Mouse (Mus musculus) embryonic facial prominence, embryonic 12.5 days (tissue): ENCODE results near the gene Ust. TPM values are rescaled to one million over a fixed set of nuclear protein-coding genes. Genes with fewer than 3 reads are reported as not detected.

Experiments
- ATAC-seq: fragments of 200-750 bp; cut with Nextera tagmentation; 2 replicates; pipeline ENCODE4 v1.8.0; 2017; ENCODE audit not compliant: insufficient number of reproducible peaks, insufficient read depth, low FRiP score, low TSS enrichment
- H3K27ac ChIP-seq: fragments of 300-500 bp; sonication (generic); 2 replicates; pipeline ENCODE4 v1.5.1; 2016; ENCODE audit warnings: mild to moderate bottlenecking
- H3K27me3 ChIP-seq: fragments of 300-500 bp; sonication (generic); 2 replicates; pipeline ENCODE4 v1.6.1; 2016; ENCODE audit warnings: mild to moderate bottlenecking, moderate library complexity
- H3K36me3 ChIP-seq: fragments of 300-500 bp; sonication (generic); 2 replicates; pipeline ENCODE4 v1.6.1; 2016; ENCODE audit warnings: mild to moderate bottlenecking
- H3K4me1 ChIP-seq: fragments of 300-500 bp; sonication (generic); 2 replicates; pipeline ENCODE4 v1.6.1; 2016
- H3K4me2 ChIP-seq: fragments of 300-500 bp; sonication (generic); replicated peaks from 2 replicates; pipeline ENCODE4 v1.6.1; 2016; ENCODE audit warnings: mild to moderate bottlenecking, moderate library complexity
- H3K4me3 ChIP-seq: fragments of 300-500 bp; sonication (generic); 2 replicates; pipeline ENCODE4 v1.5.1; 2016; ENCODE audit warnings: mild to moderate bottlenecking
- H3K9ac ChIP-seq: fragments of 300-500 bp; sonication (generic); 2 replicates; pipeline ENCODE4 v1.6.1; 2016; ENCODE audit warnings: mild to moderate bottlenecking, moderate library complexity
- H3K9me3 ChIP-seq: fragments of 300-500 bp; sonication (generic); 2 replicates; pipeline ENCODE4 v1.6.1; 2016; ENCODE audit warnings: mild to moderate bottlenecking, moderate library complexity
- WGBS: fragments of 180-500 bp; shearing (Covaris S2); methylation state at CpG from one replicate; pipeline ENCODE4 v1.1.7; 2016; 5-methylcytosine and 5-hydroxymethylcytosine counted together
- polyA plus RNA-seq: library from polyadenylated mRNA; unstranded; fragments of >200 nt; fragmentation: Nextera tagmentation; extraction: Ambion mirVana; gene quantifications from 2 replicates; pipeline ENCODE4 v1.2.1, GENCODE M21; 2016

Gene Ust
- polyA plus RNA-seq, 1 experiment from 2014 or later = 7.3 TPM

DNA sequence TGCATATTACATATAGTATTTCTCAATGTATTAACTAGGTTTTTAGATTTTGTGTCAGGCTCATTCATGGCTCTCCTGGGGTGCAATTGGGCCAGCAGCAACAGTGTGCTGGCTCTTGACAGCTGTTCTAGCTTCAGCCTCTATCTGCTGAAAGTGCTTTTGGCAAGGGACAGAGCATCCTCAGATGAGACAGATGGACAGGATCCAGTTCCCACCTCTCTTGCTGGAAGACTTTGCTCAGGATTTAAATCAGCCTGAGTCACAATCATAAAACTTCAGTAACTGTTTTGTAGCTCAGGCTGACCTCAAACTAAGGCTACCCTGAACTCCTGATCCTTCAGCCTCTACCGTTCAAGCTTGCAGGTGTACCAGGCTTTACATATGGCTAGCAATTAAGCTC lies 219.5 kb downstream of the Ust start:
- no peak overlapping the region for H3K4me3 ChIP-seq
- no peaks in the 10 kb centered on the region for H3K36me3 ChIP-seq
- H3K4me2 ChIP-seq = no peak overlapping the region
- no peak overlapping the region for H3K9ac ChIP-seq
- no peak for ATAC-seq
- no peaks in the 10 kb centered on the region for H3K4me1 ChIP-seq
- H3K27ac ChIP-seq = no peak overlapping the region
- no peaks in the 10 kb centered on the region for H3K9me3 ChIP-seq
- WGBS = 86% methylated on average over 1 of the region's 1 CpGs
- H3K27me3 ChIP-seq = no peaks in the 10 kb centered on the region

DNA sequence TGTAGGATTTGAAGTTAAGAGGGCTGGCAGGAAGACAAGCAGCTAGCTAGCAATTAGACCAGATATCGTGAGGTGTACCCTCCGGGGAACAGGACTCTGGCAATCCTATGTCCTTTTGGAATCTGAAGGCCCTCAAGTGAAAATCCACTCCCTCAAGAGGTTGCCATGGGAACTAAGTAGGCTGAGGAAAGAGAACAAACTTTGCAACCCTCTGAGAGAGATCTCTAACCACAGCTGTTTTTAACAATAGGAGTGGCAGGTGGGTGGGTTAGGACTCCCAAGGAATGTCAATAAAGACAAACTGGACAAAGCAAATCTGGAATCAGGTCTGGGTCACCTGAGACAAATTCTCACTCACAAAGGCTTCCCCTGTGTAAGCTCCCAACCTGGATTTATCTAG lies 221.4 kb downstream of the Ust start:
- ATAC-seq = no peak
- no peak overlapping the region for H3K4me2 ChIP-seq
- no peak overlapping the region for H3K27ac ChIP-seq

DNA sequence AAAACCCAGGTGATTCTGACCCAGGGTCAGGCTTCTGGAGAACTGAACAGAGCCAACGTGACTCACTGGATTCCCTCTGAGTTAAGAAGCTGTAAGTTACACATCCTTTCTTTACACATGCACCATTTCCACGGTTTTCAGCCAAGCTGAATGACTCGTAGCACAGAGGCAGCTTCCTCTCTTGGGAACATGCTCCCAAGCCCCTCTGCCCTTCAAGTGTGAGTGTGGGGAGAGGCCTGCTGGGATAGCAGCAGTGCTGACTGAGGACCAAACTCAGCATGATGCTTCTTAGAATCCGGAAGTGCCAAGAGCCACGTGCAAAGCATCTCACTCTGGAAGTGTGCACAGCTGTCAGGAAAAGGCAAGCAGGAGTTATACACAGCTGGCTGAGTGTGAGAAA lies 228.0 kb downstream of the Ust start:
- H3K27ac ChIP-seq = no peak overlapping the region
- ATAC-seq = no peak

More for the DNA sequence above, 221.4 kb downstream of the Ust start:
- Histone ChIP-seq H3K9ac (no peak overlapping the region), H3K4me1 (no peaks in the 10 kb centered on the region), H3K9me3 (no peaks in the 10 kb centered on the region), H3K27me3 (no peaks in the 10 kb centered on the region), H3K4me3 (no peak overlapping the region), H3K36me3 (no peaks in the 10 kb centered on the region)
- 56% methylated on average over 2 of the region's 2 CpGs for WGBS

DNA sequence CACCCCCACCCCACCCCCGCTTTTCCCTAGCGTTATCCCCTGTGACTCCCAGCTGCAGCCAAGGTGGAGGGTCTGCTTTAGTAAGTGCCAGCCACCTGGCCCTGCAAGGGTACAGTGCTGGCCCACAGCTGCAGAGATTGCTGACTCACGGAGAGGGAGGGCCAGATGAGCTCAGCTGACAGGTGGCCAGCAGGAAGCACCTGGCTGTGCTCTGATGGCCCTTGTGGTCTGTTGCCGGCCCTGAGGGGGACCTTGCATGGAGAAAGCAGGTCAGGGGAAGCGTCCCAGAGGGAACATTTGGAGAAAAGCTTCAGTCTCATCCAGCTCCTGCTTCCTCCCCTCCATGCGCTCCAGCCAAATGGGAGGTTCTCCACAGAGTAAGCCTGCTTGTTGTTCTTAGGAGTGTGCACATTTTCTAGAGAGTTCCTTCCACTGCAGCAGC lies 231.3 kb downstream of the Ust start:
- 0 out of 2 replicates have a peak, but pooled peaks cover 6% of the 10 kb centered on the region for H3K4me1 ChIP-seq
- no peak overlapping the region for H3K4me3 ChIP-seq
- H3K4me2 ChIP-seq = no peak overlapping the region
- WGBS = 12% methylated on average over 6 of the region's 6 CpGs
- no peak overlapping the region for H3K27ac ChIP-seq
- ATAC-seq = peak; percentile 37; the same call in 1 of the 2 replicates
- no peaks in the 10 kb centered on the region for H3K9me3 ChIP-seq
- no peaks in the 10 kb centered on the region for H3K27me3 ChIP-seq
- no peaks in the 10 kb centered on the region for H3K36me3 ChIP-seq
- 0 out of 2 replicates have a peak overlapping the region, but pooled peaks have one; percentile 10 for H3K9ac ChIP-seq

More for the DNA sequence above, 228.0 kb downstream of the Ust start:
- 0 out of 2 replicates have a peak, but pooled peaks cover 6% of the 10 kb centered on the region for H3K4me1 ChIP-seq
- no peak overlapping the region for H3K4me2 ChIP-seq
- no peaks in the 10 kb centered on the region for H3K27me3 ChIP-seq
- no peaks in the 10 kb centered on the region for H3K36me3 ChIP-seq
- no peaks in the 10 kb centered on the region for H3K9me3 ChIP-seq
- H3K4me3 ChIP-seq = no peak overlapping the region
- WGBS = 50% methylated on average over 5 of the region's 5 CpGs
- no peak overlapping the region for H3K9ac ChIP-seq

DNA sequence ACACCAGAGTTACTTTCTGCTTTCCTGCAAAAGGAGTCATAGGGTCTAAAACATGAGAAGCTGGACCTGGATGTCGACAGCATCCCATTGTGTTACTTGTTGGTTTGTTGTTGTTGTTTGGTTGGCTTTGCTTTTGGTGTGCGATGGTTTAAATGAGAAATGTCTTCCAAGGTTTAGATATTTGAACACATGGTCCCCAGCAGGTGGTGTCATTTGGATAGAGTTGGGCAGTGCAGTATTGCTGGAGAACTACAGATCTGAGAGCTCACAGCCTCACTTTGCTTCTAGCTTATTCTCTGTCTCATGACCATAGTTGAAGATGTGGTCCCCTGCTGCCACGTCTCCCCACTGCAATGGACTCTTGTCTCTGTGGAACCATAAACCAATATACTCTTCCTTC lies 234.6 kb downstream of the Ust start:
- Histone ChIP-seq H3K9ac (no peak overlapping the region), H3K4me2 (no peak overlapping the region), H3K4me3 (no peak overlapping the region), H3K9me3 (no peaks in the 10 kb centered on the region), H3K36me3 (no peaks in the 10 kb centered on the region), H3K27ac (no peak overlapping the region), H3K27me3 (no peaks in the 10 kb centered on the region), H3K4me1 (0 out of 2 replicates have a peak, but pooled peaks cover 6% of the 10 kb centered on the region)
- WGBS = 91% methylated on average over 3 of the region's 3 CpGs
- ATAC-seq = no peak

DNA sequence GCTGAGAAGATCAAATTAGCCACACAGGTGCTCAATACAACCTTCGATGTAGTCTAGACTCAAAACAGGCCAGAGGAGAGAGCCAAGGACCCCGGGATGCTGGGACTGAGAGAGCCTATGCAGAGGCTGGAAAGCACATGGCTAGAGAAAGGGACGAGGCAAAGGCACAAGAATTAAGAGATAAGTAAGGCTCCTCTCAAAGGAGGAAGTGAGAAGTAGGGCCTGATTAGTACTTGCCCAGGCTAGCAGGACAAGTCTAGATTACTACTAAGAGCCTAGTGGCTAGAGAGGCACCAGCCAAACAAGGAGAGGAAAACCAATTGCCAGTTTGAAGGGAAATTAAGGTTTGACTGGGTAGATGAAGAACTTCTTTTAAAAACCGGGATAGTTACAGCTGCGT lies 241.5 kb downstream of the Ust start:
- Histone ChIP-seq H3K9me3 (no peaks in the 10 kb centered on the region), H3K4me2 (no peak overlapping the region), H3K36me3 (no peaks in the 10 kb centered on the region), H3K4me1 (no peaks in the 10 kb centered on the region), H3K27me3 (no peaks in the 10 kb centered on the region), H3K4me3 (no peak overlapping the region), H3K27ac (no peak overlapping the region), H3K9ac (no peak overlapping the region)
- no peak for ATAC-seq
- WGBS = 73% methylated on average over 5 of the region's 5 CpGs

DNA sequence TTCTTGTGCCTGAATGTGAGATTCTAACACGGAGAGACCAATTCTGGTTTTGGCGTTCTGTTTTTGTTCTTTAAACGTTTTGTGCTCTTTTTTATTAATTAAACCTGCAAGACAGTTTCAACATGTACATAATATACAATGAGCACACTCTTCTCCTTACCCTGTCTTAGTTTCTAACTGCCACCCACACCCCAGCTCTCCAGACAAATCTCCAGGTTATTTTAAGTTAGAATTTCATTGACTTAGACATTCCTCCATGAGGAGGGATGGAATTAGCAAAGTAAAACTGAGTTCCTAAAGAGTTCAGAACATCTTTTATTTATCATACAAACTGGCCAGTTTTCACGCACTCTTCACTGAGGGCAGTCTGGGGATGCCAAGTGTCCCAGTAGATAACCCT lies 248.9 kb downstream of the Ust start:
- no peaks in the 10 kb centered on the region for H3K4me1 ChIP-seq
- H3K27me3 ChIP-seq = no peaks in the 10 kb centered on the region
- H3K36me3 ChIP-seq = no peaks in the 10 kb centered on the region
- no peaks in the 10 kb centered on the region for H3K9me3 ChIP-seq
- no peak overlapping the region for H3K4me3 ChIP-seq
- no peak for ATAC-seq
- H3K9ac ChIP-seq = no peak overlapping the region
- H3K4me2 ChIP-seq = no peak overlapping the region
- H3K27ac ChIP-seq = no peak overlapping the region
- WGBS = 85% methylated on average over 4 of the region's 4 CpGs

DNA sequence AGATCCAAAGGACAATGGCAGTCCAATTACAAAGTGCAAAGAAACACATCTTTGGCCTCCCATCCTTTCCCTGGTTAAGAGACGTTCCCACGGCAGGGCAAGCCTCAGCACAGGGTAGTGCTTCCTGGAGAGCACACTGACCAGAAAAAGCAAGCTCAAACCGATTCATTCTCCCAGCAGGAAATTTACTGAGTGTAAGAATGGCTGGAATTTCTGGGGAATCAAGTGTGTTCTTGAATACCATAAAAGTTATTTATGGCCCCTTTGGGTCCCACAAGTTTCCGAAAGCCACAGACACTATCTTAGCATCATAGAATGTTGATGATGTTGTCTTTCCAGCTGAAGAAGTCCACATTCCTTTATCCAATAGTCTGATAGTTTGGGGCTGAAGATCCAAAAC lies 258.9 kb downstream of the Ust start:
- no peak for ATAC-seq
- WGBS = 56% methylated on average over 4 of the region's 4 CpGs
- Histone ChIP-seq H3K36me3 (no peaks in the 10 kb centered on the region), H3K27me3 (no peaks in the 10 kb centered on the region), H3K4me2 (no peak overlapping the region), H3K9me3 (no peaks in the 10 kb centered on the region), H3K4me3 (no peak overlapping the region), H3K27ac (no peak overlapping the region), H3K4me1 (no peaks in the 10 kb centered on the region), H3K9ac (no peak overlapping the region)

DNA sequence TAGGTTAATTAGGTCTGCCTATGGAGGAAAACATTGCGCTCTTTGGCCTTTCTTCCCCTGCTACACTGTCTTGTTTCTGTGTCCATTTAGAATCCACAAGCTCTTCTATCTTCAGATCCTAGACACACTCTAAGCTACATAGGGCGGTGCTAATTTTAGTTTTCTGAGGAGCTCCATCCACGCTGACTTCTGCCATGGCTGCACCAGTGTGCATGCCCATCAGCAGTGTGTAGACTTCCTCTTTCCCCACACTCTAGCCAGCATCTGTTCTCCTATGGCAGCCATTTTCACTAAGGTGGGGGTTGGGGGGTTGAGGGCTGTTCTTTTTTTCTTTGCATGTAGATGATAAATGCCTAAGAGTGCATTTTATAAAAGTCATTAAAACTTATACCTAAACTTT lies 268.6 kb downstream of the Ust start:
- ATAC-seq = no peak

DNA sequence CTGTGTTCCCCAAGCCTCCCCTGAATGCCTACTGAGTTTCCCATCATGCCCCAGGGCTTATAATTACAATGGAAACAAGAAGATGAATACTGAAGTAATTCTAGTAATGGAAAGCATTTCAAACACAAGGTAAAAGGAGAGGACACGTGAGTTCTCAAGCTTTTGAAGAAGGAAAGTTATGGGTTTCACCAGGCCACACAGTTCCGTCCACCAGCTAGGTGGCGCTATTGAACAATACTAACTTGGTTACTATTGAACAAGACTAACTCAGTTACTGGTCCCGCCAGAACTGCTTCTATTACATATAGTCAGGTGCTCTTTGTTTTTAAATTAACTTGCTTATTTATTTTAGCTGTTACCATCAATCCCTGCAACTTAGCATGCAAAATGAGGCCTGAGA lies 276.3 kb downstream of the Ust start:
- ATAC-seq = no peak
- WGBS = 13% methylated on average over 4 of the region's 4 CpGs

More for the DNA sequence above, 268.6 kb downstream of the Ust start:
- Histone ChIP-seq H3K4me2 (no peak overlapping the region), H3K36me3 (no peaks in the 10 kb centered on the region), H3K27ac (no peak overlapping the region), H3K9ac (no peak overlapping the region), H3K27me3 (no peaks in the 10 kb centered on the region), H3K4me1 (no peaks in the 10 kb centered on the region), H3K4me3 (no peak overlapping the region), H3K9me3 (no peaks in the 10 kb centered on the region)
- WGBS = 96% methylated on average over 3 of the region's 3 CpGs

DNA sequence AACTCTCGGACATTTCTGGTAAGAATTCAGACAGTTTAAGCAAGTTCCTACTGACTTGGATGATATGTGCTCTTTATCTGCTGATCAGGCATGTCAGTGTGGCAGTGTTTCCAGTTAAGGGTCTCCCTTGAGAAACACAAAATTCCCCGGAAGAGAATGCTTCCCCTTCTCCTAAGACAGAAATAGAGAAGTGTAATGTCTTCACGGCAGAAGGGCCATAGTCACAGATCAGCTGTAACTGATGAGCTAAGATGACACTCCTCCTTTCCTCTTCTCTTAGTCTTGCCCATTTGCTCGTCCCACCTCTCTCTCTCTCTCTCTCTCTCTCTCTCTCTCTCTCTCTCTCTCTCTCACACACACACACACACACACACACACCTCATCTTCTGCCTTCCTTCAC lies 277.9 kb downstream of the Ust start:
- WGBS = 64% methylated on average over 4 of the region's 4 CpGs

More for the DNA sequence above, 276.3 kb downstream of the Ust start:
- H3K27ac ChIP-seq = no peak overlapping the region
- no peaks in the 10 kb centered on the region for H3K9me3 ChIP-seq
- H3K4me2 ChIP-seq = no peak overlapping the region
- H3K4me3 ChIP-seq = no peak overlapping the region
- H3K4me1 ChIP-seq = no peaks in the 10 kb centered on the region
- no peaks in the 10 kb centered on the region for H3K36me3 ChIP-seq
- H3K9ac ChIP-seq = no peak overlapping the region
- no peaks in the 10 kb centered on the region for H3K27me3 ChIP-seq

DNA sequence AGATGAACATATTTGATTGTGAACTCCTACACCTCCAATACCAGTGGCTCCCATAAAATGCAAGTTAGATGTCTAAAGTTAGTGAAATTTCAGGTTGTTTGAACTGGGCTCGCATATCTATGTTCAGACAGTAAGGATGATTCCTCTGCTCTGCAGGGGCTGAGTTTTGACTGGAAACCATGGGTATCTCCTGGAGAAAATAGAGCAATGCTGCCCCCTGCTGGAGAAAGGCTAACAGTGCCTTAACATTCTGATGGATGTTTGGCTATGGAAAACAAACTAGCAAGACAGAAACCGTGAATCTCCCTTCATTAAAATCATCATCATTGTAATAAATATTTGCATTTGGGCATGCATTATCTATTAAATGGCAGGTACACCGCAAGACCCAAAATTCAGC lies 278.4 kb downstream of the Ust start:
- H3K4me2 ChIP-seq = no peak overlapping the region
- no peaks in the 10 kb centered on the region for H3K4me1 ChIP-seq
- H3K27me3 ChIP-seq = no peaks in the 10 kb centered on the region
- H3K9ac ChIP-seq = no peak overlapping the region
- no peak for ATAC-seq
- no peak overlapping the region for H3K4me3 ChIP-seq
- 0 out of 2 replicates have a peak, but pooled peaks cover under 1% of the 10 kb centered on the region for H3K9me3 ChIP-seq
- WGBS = 16% methylated on average over 3 of the region's 3 CpGs
- H3K27ac ChIP-seq = no peak overlapping the region
- no peaks in the 10 kb centered on the region for H3K36me3 ChIP-seq

More for the DNA sequence above, 277.9 kb downstream of the Ust start:
- Histone ChIP-seq H3K27me3 (no peaks in the 10 kb centered on the region), H3K27ac (no peak overlapping the region), H3K4me2 (no peak overlapping the region), H3K4me3 (no peak overlapping the region), H3K9me3 (no peaks in the 10 kb centered on the region), H3K9ac (no peak overlapping the region), H3K4me1 (no peaks in the 10 kb centered on the region), H3K36me3 (no peaks in the 10 kb centered on the region)
- no peak for ATAC-seq
